Mouse (Mus musculus): ENCODE results near the gene Wfdc2.
"Not testable (repeated sequence)": the region's sequence is repeated elsewhere in the genome, so short reads cannot be mapped to it uniquely, and the experiment has no call there.

Gene Wfdc2

GRCm38 (mm10) chr2:164549963-164550894 lies 12.0 kb upstream of the Wfdc2 start:
- no peak for DNase-seq

GRCm38 (mm10) chr2:164550895-164551269 lies 11.3 kb upstream of the Wfdc2 start:
- no peak for DNase-seq

- no peak for DNase-seq
Measured at GRCm38 (mm10) chr2:164551502-164551901, 10.7 kb upstream of the Wfdc2 start.

- DNase-seq = no peak
Measured at GRCm38 (mm10) chr2:164558426-164558825, 3.8 kb upstream of the Wfdc2 start.

GRCm38 (mm10) chr2:164558991-164559645 lies 3.1 kb upstream of the Wfdc2 start:
- DNase-seq = no peak

- no peak for DNase-seq
Measured at GRCm38 (mm10) chr2:164560106-164560505, 2.1 kb upstream of the Wfdc2 start.

- DNase-seq = no peak
Measured at GRCm38 (mm10) chr2:164563339-164564038, 1.3 kb downstream of the Wfdc2 start.

- no peak for DNase-seq
Measured at GRCm38 (mm10) chr2:164564346-164564745, 2.1 kb downstream of the Wfdc2 start.

- no peak for DNase-seq
Measured at GRCm38 (mm10) chr2:164566997-164567396, 4.8 kb downstream of the Wfdc2 start.

- DNase-seq = no peak
Measured at GRCm38 (mm10) chr2:164567460-164567859, 5.2 kb downstream of the Wfdc2 start.

GRCm38 (mm10) chr2:164573359-164573758 lies 11.1 kb downstream of the Wfdc2 start, which contains the start of gene Spint3:
Gene Spint3, minus strand, starts transcription at chr2:164573459.
- not testable (repeated sequence) for DNase-seq

- not testable (repeated sequence) for DNase-seq
Measured at GRCm38 (mm10) chr2:164585025-164585725, 23.0 kb downstream of the Wfdc2 start, which contains the start of gene Wfdc6a. Gene Wfdc6a, minus strand, starts transcription at chr2:164585447.

GRCm38 (mm10) chr2:164592014-164592413 lies 29.8 kb downstream of the Wfdc2 start:
- peak; percentile 1 for DNase-seq

- no peak for DNase-seq
Measured at GRCm38 (mm10) chr2:164593494-164593893, 31.3 kb downstream of the Wfdc2 start, which contains the start of gene Eppin. Gene Eppin, minus strand, starts transcription at chr2:164593594.

- DNase-seq = no peak
Measured at GRCm38 (mm10) chr2:164600179-164600578, 38.0 kb downstream of the Wfdc2 start.

GRCm38 (mm10) chr2:164603482-164603881 lies 41.3 kb downstream of the Wfdc2 start:
- DNase-seq = no peak

- no peak for DNase-seq
Measured at GRCm38 (mm10) chr2:164604411-164604810, 42.2 kb downstream of the Wfdc2 start.

GRCm38 (mm10) chr2:164608781-164609180 lies 46.6 kb downstream of the Wfdc2 start:
- no peak for DNase-seq

- not testable (repeated sequence) for DNase-seq
Measured at GRCm38 (mm10) chr2:164613471-164613870, 51.3 kb downstream of the Wfdc2 start, which contains the start of the genes Wfdc6b and Wfdc8. Gene Wfdc6b, plus strand, starts transcription at chr2:164613522. Gene Wfdc8, minus strand, starts transcription at chr2:164613626.

- no peak for DNase-seq
Measured at GRCm38 (mm10) chr2:164615386-164615785, 53.2 kb downstream of the Wfdc2 start.

Data from cerebellum, adult 9-10 months (tissue).